Comparison of ENCODE assay signal across 9 mouse cellular contexts in the genomic region with DNA sequence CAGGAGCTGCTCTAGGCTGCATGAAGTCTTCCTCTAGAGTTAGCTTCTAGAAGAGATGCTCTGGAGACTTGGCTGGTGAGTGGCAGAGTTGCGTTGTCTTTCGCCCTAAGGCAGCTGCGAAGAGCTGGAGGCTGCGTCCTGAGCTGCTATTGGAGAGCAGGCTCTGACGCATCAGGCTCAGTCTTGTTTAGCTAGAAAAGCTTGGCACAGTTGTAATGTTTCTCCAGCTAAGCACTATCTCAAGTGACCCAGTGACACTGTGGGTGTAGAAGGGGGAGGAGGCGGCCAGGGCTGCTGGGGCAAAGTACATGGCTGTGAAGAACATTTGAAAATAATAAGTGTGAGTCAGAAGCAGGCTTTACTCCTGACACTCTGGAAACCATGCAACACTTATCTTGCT. TPM values are rescaled to one million over a fixed set of nuclear protein-coding genes. Genes with fewer than 3 reads are reported as not detected.
DNase-seq lines count a peak whose midpoint lies in the region; ATAC-seq and TF ChIP-seq lines count a peak whose summit lies in the region.
"Had no signal": no experiment of that assay in that cellular context is flagged by ENCODE, and none has a peak within 500 bp of the region (broad histone marks: within the 10 kb centered on the region; RNA-seq: fewer than 3 reads in every experiment).

No protein-coding gene starts in this region.

- no peaks in the 10 kb centered on the region for H3K27me3 ChIP-seq in intestine, embryonic 15.5 days (replicated peaks)
- H3K27me3 ChIP-seq in lung, postnatal 0 days (replicated peaks; ENCODE audit: insufficient read depth, low read length) = no peaks in the 10 kb centered on the region
- no peaks in the 10 kb centered on the region for H3K27me3 ChIP-seq in midbrain, embryonic 11.5 days (ENCODE audit: control insufficient read depth, insufficient read depth, low read length)

- H3K4me3 ChIP-seq in intestine, embryonic 15.5 days (replicated peaks) = no peak overlapping the region
- no peak overlapping the region for H3K4me3 ChIP-seq in lung, postnatal 0 days (ENCODE audit: low read depth, low read length)
- H3K4me3 ChIP-seq in midbrain, embryonic 11.5 days (ENCODE audit: low read depth, low read length) = no peak overlapping the region

- TF ChIP-seq CTCF in lung, postnatal 0 days (IDR thresholded peaks at IDR 0.05) = no peak

- no peak overlapping the region for H3K4me2 ChIP-seq in intestine, embryonic 15.5 days (replicated peaks)
- no peak overlapping the region for H3K4me2 ChIP-seq in lung, postnatal 0 days (replicated peaks; ENCODE audit: low read depth, low read length)
- H3K4me2 ChIP-seq in midbrain, embryonic 11.5 days = no peak overlapping the region

- 0 out of 2 replicates have a peak, but pooled peaks cover 19% of the 10 kb centered on the region for H3K4me1 ChIP-seq in intestine, embryonic 15.5 days (replicated peaks)
- H3K4me1 ChIP-seq in lung, postnatal 0 days (ENCODE audit: insufficient read depth, low read depth, low read length) = peaks cover 4% of the 10 kb centered on the region; the same call in 1 of the 2 replicates
- H3K4me1 ChIP-seq in midbrain, embryonic 11.5 days (ENCODE audit: control insufficient read depth, insufficient read depth, low read length) = no peaks in the 10 kb centered on the region

- no peak overlapping the region for H3K9ac ChIP-seq in intestine, embryonic 15.5 days
- H3K9ac ChIP-seq in lung, postnatal 0 days (replicated peaks; ENCODE audit: low read depth) = no peak overlapping the region
- no peak overlapping the region for H3K9ac ChIP-seq in midbrain, embryonic 11.5 days (ENCODE audit: low read length)

- peak; percentile 70 for TF ChIP-seq EP300 in lung, postnatal 0 days (IDR thresholded peaks at IDR 0.05)

- H3K36me3 ChIP-seq in intestine, embryonic 15.5 days = no peaks in the 10 kb centered on the region
- H3K36me3 ChIP-seq in lung, postnatal 0 days (ENCODE audit: insufficient read depth, low read length) = no peaks in the 10 kb centered on the region
- no peaks in the 10 kb centered on the region for H3K36me3 ChIP-seq in midbrain, embryonic 11.5 days (ENCODE audit: control insufficient read depth, insufficient read depth, low read length)

- peak; percentile 88 for DNase-seq in Muller cell, postnatal 12 days (ENCODE audit: inconsistent ontology term)
- peak; percentile 85 for DNase-seq in gastrocnemius, adult 18-20 months (ENCODE audit: low spot score)
- peak; percentile 97 for DNase-seq in lung, postnatal 0 days (ENCODE audit: low spot score)
- DNase-seq in frontal cortex, postnatal 14 days (ENCODE audit: low spot score in 2 of 2) = no peak
- DNase-seq in frontal cortex, postnatal 25 days (ENCODE audit: low spot score in 2 of 2) = no peak
- DNase-seq in midbrain, embryonic 11.5 days (ENCODE audit: low spot score, missing footprints) = no peak

- H3K27ac ChIP-seq in intestine, embryonic 15.5 days = peak overlapping the region; percentile 23
- no peak overlapping the region; the same call in 1 of the 2 replicates for H3K27ac ChIP-seq in lung, postnatal 0 days (ENCODE audit: low read length)
- no peak overlapping the region for H3K27ac ChIP-seq in midbrain, embryonic 11.5 days (ENCODE audit: low read depth, low read length)

- WGBS in intestine, embryonic 15.5 days = 48% methylated on average over 6 of the region's 6 CpGs
- WGBS in lung, postnatal 0 days = 19% methylated on average over 6 of the region's 6 CpGs
- 89% methylated on average over 6 of the region's 6 CpGs for WGBS in midbrain, embryonic 11.5 days

- peak; percentile 96 for ATAC-seq in intestine, embryonic 15.5 days
- ATAC-seq in lung, postnatal 0 days = peak; percentile 97
- ATAC-seq in erythroid progenitor cell, adult 5-6 weeks (replicated peaks; ENCODE audit: low FRiP score, poor library complexity, severe bottlenecking) = no peak
- ATAC-seq in midbrain, embryonic 11.5 days (ENCODE audit: low FRiP score) = no peak

- no peaks in the 10 kb centered on the region for H3K9me3 ChIP-seq in intestine, embryonic 15.5 days
- no peaks in the 10 kb centered on the region for H3K9me3 ChIP-seq in lung, postnatal 0 days (ENCODE audit: low read length)
- H3K9me3 ChIP-seq in midbrain, embryonic 11.5 days (ENCODE audit: control insufficient read depth, low read length) = no peaks in the 10 kb centered on the region

RNA-seq across cellular contexts. Expression of gene Egfr, which starts 48.5 kb away (rescaled TPM):
- total RNA-seq in gastrocnemius, adult 18-20 months (2021) = 10 to 100 TPM; 10.7 to 14.0 TPM
- polyA plus RNA-seq in intestine, embryonic 15.5 days (2015; fragmentation: Nextera tagmentation; extraction: Ambion mirVana) = 10.8 and 11.6 TPM in 2 replicates
- polyA plus RNA-seq in lung, postnatal 0 days (2015; fragmentation: Nextera tagmentation; extraction: Ambion mirVana) = 9.3 and 14.5 TPM in 2 replicates
- total RNA-seq in erythroid progenitor cell, adult 5-6 weeks (2015; ENCODE audit: low replicate concordance) = 1.1 TPM in 1 of 2 replicates, not detected in the other
- 0.90 TPM in 1 of 2 replicates, not detected in the other for total RNA-seq in erythroid progenitor cell, adult 5-6 weeks (2017; ENCODE audit: low replicate concordance)
- polyA plus RNA-seq in midbrain, embryonic 11.5 days (2014; fragmentation: Nextera tagmentation; extraction: Ambion mirVana) = 3.5 and 4.5 TPM in 2 replicates
- total RNA-seq: common myeloid progenitor, adult 5-6 weeks had no signal

Comparison
In these comparisons a context has a peak if more than half of its experiments do, and no peak if none do; other contexts are left out.
1. DNase-seq: peak in Muller cell, postnatal 12 days (single experiment), gastrocnemius, adult 18-20 months (single experiment) and lung, postnatal 0 days (single experiment); none in frontal cortex, postnatal 14 days (0 of 2), frontal cortex, postnatal 25 days (0 of 2) and midbrain, embryonic 11.5 days (single experiment).
2. ATAC-seq: peak in intestine, embryonic 15.5 days (single experiment) and lung, postnatal 0 days (single experiment); none in erythroid progenitor cell, adult 5-6 weeks (single experiment) and midbrain, embryonic 11.5 days (single experiment).